ENCODE assay signal across 24 mouse cellular contexts in genomic region chr10:11777894-11778293, GRCm38 (mm10).
"Had no signal": no experiment of that assay in that cellular context is flagged by ENCODE, and none has a peak within 500 bp of the region (broad histone marks: within the 10 kb centered on the region; RNA-seq: fewer than 3 reads in every experiment).

No protein-coding gene starts in this region.

- DNase-seq: gastrocnemius, postnatal 14 days; gastrocnemius, postnatal 36 days; heart, adult 11 months; heart, adult 2 months; heart, postnatal 14 days; heart, postnatal 36 days; kidney, adult 11 months; kidney, adult 8-10 months; kidney, postnatal 25 days; liver; liver, embryonic 13.5 days; liver, postnatal 0 days had no signal

- H3K4me2 ChIP-seq: heart, embryonic 11.5 days; heart, embryonic 13.5 days; heart, embryonic 15.5 days; hindbrain, embryonic 13.5 days; hindbrain, embryonic 15.5 days; limb, embryonic 12.5 days; liver, embryonic 11.5 days; liver, embryonic 13.5 days; liver, embryonic 15.5 days had no signal

- H3K9me3 ChIP-seq: heart, embryonic 15.5 days; hindbrain, embryonic 15.5 days; limb, embryonic 10.5 days; liver, embryonic 13.5 days; liver, embryonic 15.5 days had no signal

- H3K4me3 ChIP-seq: heart, adult 2 months; heart, embryonic 13.5 days; heart, embryonic 15.5 days; hindbrain, embryonic 13.5 days; hindbrain, embryonic 15.5 days; left cerebral cortex, adult 2 months; limb, embryonic 10.5 days; limb, embryonic 12.5 days; liver, embryonic 13.5 days; liver, embryonic 15.5 days had no signal

- H3K27me3 ChIP-seq: heart, embryonic 13.5 days; heart, embryonic 15.5 days; hindbrain, embryonic 13.5 days; hindbrain, embryonic 15.5 days; limb, embryonic 12.5 days; liver, embryonic 13.5 days; liver, embryonic 15.5 days had no signal

- H3K27ac ChIP-seq: heart, adult 2 months; heart, embryonic 13.5 days; heart, embryonic 15.5 days; hindbrain, embryonic 13.5 days; hindbrain, embryonic 15.5 days; hindbrain, postnatal 0 days; left cerebral cortex, adult 2 months; limb, embryonic 10.5 days; limb, embryonic 12.5 days; liver, embryonic 13.5 days; liver, embryonic 15.5 days had no signal

- H3K4me1 ChIP-seq: heart, embryonic 13.5 days; heart, embryonic 15.5 days; hindbrain, embryonic 13.5 days; hindbrain, embryonic 15.5 days; limb, embryonic 10.5 days; limb, embryonic 12.5 days; liver, embryonic 13.5 days; liver, embryonic 15.5 days had no signal

- H3K36me3 ChIP-seq: heart, embryonic 13.5 days; heart, embryonic 15.5 days; hindbrain, embryonic 13.5 days; hindbrain, embryonic 15.5 days; limb, embryonic 10.5 days; limb, embryonic 12.5 days; liver, embryonic 13.5 days; liver, embryonic 15.5 days had no signal

- ATAC-seq: hindbrain, postnatal 0 days; intestine, embryonic 16.5 days; liver, postnatal 0 days had no signal

- H3K9ac ChIP-seq: heart, embryonic 13.5 days; heart, embryonic 15.5 days; hindbrain, embryonic 13.5 days; hindbrain, embryonic 15.5 days; limb, embryonic 12.5 days; liver, embryonic 13.5 days; liver, embryonic 15.5 days; liver, postnatal 0 days had no signal
